Mouse (Mus musculus): ENCODE measurements around the gene Dohh. TPM values are rescaled to one million over a fixed set of nuclear protein-coding genes. Genes with fewer than 3 reads are reported as not detected.

Dohh gene
- polyA plus RNA-seq, 1 experiment from 2014 or later, result 61.0 TPM

DNA sequence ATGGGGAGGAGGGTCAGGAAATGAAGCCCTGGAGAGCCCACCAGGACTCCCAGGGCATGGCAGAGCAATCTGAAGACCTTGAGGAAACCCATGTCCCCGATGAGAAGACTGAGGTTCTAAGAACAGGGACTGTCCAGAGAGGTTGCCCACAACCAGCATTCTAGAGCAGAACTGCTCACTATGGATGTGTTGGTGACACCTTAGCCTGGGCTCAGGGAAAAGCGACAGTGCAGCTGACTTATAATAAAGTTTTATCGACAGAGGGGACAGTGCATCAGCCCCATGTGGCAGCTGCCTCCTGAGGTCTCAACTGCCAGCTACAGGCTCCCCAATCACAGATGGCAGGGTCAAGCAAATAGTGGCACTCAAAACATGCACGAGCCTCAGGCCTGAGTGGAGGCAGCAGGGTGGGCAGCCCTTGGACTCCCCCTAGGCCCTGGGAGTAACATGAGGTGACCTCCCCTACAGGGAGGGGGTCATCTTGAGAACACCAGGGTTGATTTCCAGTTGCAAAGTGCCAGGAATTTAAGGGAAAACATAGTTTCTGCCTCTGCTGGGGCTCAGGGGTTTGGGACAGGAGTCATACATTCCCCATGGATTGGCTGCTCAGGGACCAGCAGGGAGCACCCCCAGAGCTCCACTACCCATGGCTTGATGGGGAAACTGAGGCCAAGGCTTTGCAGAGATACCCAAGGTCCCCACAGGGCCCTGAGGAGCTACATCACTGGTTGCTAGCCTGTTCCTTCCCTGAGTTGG lies 37.0 kb downstream of the Dohh start:
- 83% methylated on average over 4 of the region's 4 CpGs for WGBS
- Histone ChIP-seq H3K27me3 (ENCODE audit: control insufficient read depth, insufficient read depth, low read length) (peaks cover 21% of the 10 kb centered on the region), H3K27ac (ENCODE audit: low read depth, low read length) (no peak overlapping the region), H3K4me3 (ENCODE audit: low read depth, low read length) (no peak overlapping the region), H3K9me3 (ENCODE audit: control insufficient read depth, low read length) (no peaks in the 10 kb centered on the region), H3K9ac (ENCODE audit: low read length) (no peak overlapping the region), H3K4me1 (replicated peaks; ENCODE audit: control insufficient read depth, insufficient read depth, low read length) (peaks cover 20% of the 10 kb centered on the region), H3K36me3 (ENCODE audit: control insufficient read depth, insufficient read depth, low read length) (no peaks in the 10 kb centered on the region; the same call in 1 of the 2 replicates), H3K4me2 (ENCODE audit: low read depth, low read length, severe bottlenecking) (no peak overlapping the region)
- DNase-seq (ENCODE audit: low spot score), result no peak
- ATAC-seq (replicated peaks; ENCODE audit: low FRiP score), result no peak

- Histone ChIP-seq H3K27ac (ENCODE audit: low read depth, low read length) (no peak overlapping the region), H3K9me3 (ENCODE audit: control insufficient read depth, low read length) (no peaks in the 10 kb centered on the region), H3K27me3 (ENCODE audit: control insufficient read depth, insufficient read depth, low read length) (peaks cover 26% of the 10 kb centered on the region), H3K36me3 (ENCODE audit: control insufficient read depth, insufficient read depth, low read length) (no peaks in the 10 kb centered on the region; the same call in 1 of the 2 replicates), H3K4me2 (ENCODE audit: low read depth, low read length, severe bottlenecking) (no peak overlapping the region), H3K9ac (ENCODE audit: low read length) (no peak overlapping the region), H3K4me3 (ENCODE audit: low read depth, low read length) (no peak overlapping the region), H3K4me1 (replicated peaks; ENCODE audit: control insufficient read depth, insufficient read depth, low read length) (peaks cover 21% of the 10 kb centered on the region)
- peak; percentile 44 for DNase-seq (ENCODE audit: low spot score)
- WGBS, result 84% methylated on average over 5 of the region's 5 CpGs
- ATAC-seq (replicated peaks; ENCODE audit: low FRiP score), result no peak
Observed at GRCm38 (mm10) chr10:81421797-81422100, 37.5 kb downstream of the Dohh start.

DNA sequence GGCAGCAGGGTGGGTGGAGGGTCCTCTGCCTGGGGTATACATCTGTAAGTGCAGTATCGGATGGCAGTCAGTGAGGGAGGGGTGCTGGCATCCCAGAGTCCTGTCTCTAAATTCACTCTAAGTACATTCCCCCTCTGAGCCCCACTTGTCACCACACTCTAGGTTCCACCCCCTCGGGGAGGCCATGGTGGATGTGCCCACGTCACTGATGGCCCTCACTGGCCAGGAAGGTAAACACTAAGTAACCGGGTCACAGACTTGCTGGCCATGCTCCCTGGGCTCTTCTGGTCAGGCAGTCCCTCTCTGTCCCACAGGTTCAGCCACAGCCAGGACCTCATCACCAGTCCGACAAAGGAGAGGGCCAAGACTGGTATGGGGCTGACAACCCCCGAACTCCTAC lies 38.0 kb downstream of the Dohh start:
- no peak overlapping the region for H3K4me3 ChIP-seq (ENCODE audit: low read depth, low read length)
- no peak overlapping the region for H3K9ac ChIP-seq (ENCODE audit: low read length)
- peaks cover 31% of the 10 kb centered on the region for H3K27me3 ChIP-seq (ENCODE audit: control insufficient read depth, insufficient read depth, low read length)
- ATAC-seq (replicated peaks; ENCODE audit: low FRiP score), result no peak
- no peak overlapping the region for H3K27ac ChIP-seq (ENCODE audit: low read depth, low read length)
- H3K36me3 ChIP-seq (ENCODE audit: control insufficient read depth, insufficient read depth, low read length), result no peaks in the 10 kb centered on the region; the same call in 1 of the 2 replicates
- peak; percentile 48 for DNase-seq (ENCODE audit: low spot score)
- no peaks in the 10 kb centered on the region for H3K9me3 ChIP-seq (ENCODE audit: control insufficient read depth, low read length)
- 77% methylated on average over 6 of the region's 6 CpGs for WGBS
- H3K4me1 ChIP-seq (replicated peaks; ENCODE audit: control insufficient read depth, insufficient read depth, low read length), result peaks cover 18% of the 10 kb centered on the region
- H3K4me2 ChIP-seq (ENCODE audit: low read depth, low read length, severe bottlenecking), result no peak overlapping the region

DNA sequence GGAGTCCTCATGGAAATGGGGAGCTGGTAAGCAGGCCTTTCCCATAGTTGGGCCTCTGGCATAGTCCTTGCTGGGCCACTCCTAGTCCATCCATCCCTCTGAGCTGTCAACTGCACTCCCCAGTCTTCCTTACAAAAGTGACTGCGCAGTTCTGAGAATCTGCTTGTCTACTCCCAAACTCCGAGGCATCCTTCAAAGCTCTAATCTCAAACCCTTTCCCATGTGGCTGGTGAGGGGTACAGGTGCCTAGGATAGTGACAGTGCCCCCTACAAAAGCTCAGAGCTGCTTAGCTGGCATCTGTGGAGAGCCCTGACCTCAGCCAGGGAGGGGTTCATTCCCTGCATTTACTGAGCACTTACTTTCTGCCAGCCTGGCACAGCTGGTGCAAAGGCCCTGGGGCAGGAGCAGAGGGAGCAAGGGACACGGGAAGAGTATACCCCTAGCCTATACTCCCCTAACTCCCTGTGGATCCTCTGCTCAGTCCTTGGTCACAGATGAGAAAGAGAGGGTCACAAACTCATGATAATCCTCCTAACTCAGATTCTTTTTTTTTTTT lies 38.5 kb downstream of the Dohh start:
- no peak overlapping the region for H3K9ac ChIP-seq (ENCODE audit: low read length)
- 88% methylated on average over 3 of the region's 3 CpGs for WGBS
- H3K27me3 ChIP-seq (ENCODE audit: control insufficient read depth, insufficient read depth, low read length), result peaks cover 36% of the 10 kb centered on the region
- ATAC-seq (replicated peaks; ENCODE audit: low FRiP score) (no peak), DNase-seq (ENCODE audit: low spot score) (no peak)
- no peak overlapping the region for H3K27ac ChIP-seq (ENCODE audit: low read depth, low read length)
- H3K4me3 ChIP-seq (ENCODE audit: low read depth, low read length), result no peak overlapping the region
- H3K36me3 ChIP-seq (ENCODE audit: control insufficient read depth, insufficient read depth, low read length), result no peaks in the 10 kb centered on the region; the same call in 1 of the 2 replicates
- no peaks in the 10 kb centered on the region for H3K9me3 ChIP-seq (ENCODE audit: control insufficient read depth, low read length)
- H3K4me1 ChIP-seq (replicated peaks; ENCODE audit: control insufficient read depth, insufficient read depth, low read length), result peaks cover 17% of the 10 kb centered on the region
- H3K4me2 ChIP-seq (ENCODE audit: low read depth, low read length, severe bottlenecking), result no peak overlapping the region

DNA sequence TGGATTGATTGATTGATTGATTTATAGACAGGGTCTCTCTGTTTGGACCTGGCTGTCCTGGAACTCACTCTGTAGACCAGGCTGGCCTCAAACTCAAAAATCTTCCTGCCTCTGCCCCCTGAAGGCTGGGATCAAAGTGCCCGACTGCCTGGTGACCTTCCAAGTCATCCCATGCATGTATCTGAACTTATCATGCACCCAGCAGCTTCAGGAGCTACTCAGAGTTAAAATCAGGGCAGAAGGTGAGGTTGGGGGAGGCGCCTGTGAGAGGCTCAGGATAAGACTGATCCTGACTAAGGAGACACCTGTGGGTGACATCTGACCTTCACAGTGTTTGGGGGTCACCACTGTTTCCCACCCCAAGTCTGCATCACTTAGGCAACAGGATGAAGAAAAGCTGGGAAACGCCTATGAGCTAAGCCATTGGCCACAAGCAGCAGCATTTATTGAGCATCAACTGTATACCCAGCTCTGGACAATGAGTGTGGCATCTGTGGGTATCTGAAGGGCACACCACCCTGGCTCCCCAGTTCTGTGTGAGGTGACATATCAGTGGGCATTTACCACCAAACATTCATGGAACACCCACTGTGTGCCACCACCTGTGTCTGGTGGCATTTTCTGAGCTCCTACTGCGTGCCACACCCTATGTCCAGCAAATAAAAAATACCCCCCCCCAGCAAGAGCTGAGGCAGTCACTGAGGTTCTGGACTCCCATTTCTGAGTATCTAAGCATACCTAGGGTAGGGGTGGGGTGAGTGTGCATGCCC lies 39.4 kb downstream of the Dohh start:
- Histone ChIP-seq H3K9ac (ENCODE audit: low read length) (no peak overlapping the region), H3K27ac (ENCODE audit: low read depth, low read length) (no peak overlapping the region), H3K36me3 (ENCODE audit: control insufficient read depth, insufficient read depth, low read length) (no peaks in the 10 kb centered on the region; the same call in 1 of the 2 replicates), H3K27me3 (ENCODE audit: control insufficient read depth, insufficient read depth, low read length) (peaks cover 44% of the 10 kb centered on the region), H3K4me1 (replicated peaks; ENCODE audit: control insufficient read depth, insufficient read depth, low read length) (peaks cover 14% of the 10 kb centered on the region), H3K4me2 (ENCODE audit: low read depth, low read length, severe bottlenecking) (no peak overlapping the region), H3K9me3 (ENCODE audit: control insufficient read depth, low read length) (no peaks in the 10 kb centered on the region), H3K4me3 (ENCODE audit: low read depth, low read length) (no peak overlapping the region)
- WGBS, result 80% methylated on average over 4 of the region's 4 CpGs
- peak; percentile 43 for DNase-seq (ENCODE audit: low spot score)
- ATAC-seq (replicated peaks; ENCODE audit: low FRiP score), result no peak

GRCm38 (mm10) chr10:81424246-81425051 lies 40.2 kb downstream of the Dohh start:
- ATAC-seq (replicated peaks; ENCODE audit: low FRiP score) (no peak), DNase-seq (ENCODE audit: low spot score) (peak; percentile 53)
- Histone ChIP-seq H3K4me1 (replicated peaks; ENCODE audit: control insufficient read depth, insufficient read depth, low read length) (peaks cover 12% of the 10 kb centered on the region), H3K9me3 (ENCODE audit: control insufficient read depth, low read length) (no peaks in the 10 kb centered on the region), H3K27ac (ENCODE audit: low read depth, low read length) (no peak overlapping the region), H3K36me3 (ENCODE audit: control insufficient read depth, insufficient read depth, low read length) (no peaks in the 10 kb centered on the region; the same call in 1 of the 2 replicates), H3K4me3 (ENCODE audit: low read depth, low read length) (no peak overlapping the region), H3K27me3 (ENCODE audit: control insufficient read depth, insufficient read depth, low read length) (peaks cover 44% of the 10 kb centered on the region), H3K4me2 (ENCODE audit: low read depth, low read length, severe bottlenecking) (no peak overlapping the region), H3K9ac (ENCODE audit: low read length) (no peak overlapping the region)
- WGBS, result 6% methylated on average over 25 of the region's 25 CpGs

DNA sequence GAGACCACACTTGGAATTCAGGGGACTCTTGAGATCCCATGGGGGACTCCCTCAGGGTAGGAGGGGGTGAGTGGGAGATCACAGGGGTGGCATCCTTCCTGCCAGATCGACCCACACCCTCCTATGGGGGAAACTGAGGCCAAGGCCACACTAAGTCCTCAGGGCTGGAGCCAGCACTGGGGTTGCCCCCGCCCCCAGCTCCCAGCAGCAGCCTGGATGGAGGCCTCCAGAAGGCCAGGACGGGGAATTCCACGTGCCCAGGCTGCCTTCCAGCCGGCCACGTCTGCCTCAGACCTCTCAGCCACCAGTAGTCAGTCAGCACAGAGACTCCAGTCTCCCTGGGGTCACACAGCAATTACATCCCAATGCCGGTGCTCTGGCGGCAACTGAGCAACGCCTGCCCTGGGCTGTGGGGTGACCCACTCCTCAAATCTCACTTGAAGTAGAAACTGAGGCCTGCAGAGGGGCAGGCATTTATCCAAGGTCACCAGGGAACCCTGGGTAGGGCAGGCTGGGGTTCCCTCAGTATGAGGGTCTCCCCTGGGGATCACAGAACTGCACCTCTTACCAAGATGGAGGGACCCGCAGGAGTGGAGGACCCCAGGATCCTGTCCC lies 41.1 kb downstream of the Dohh start:
- H3K36me3 ChIP-seq (ENCODE audit: control insufficient read depth, insufficient read depth, low read length), result no peaks in the 10 kb centered on the region
- H3K4me2 ChIP-seq (ENCODE audit: low read depth, low read length, severe bottlenecking), result no peak overlapping the region
- DNase-seq (ENCODE audit: low spot score) (peak; percentile 59), ATAC-seq (replicated peaks; ENCODE audit: low FRiP score) (no peak)
- WGBS, result 25% methylated on average over 10 of the region's 10 CpGs
- no peaks in the 10 kb centered on the region for H3K9me3 ChIP-seq (ENCODE audit: control insufficient read depth, low read length)
- H3K27me3 ChIP-seq (ENCODE audit: control insufficient read depth, insufficient read depth, low read length), result peaks cover 44% of the 10 kb centered on the region
- H3K4me1 ChIP-seq (replicated peaks; ENCODE audit: control insufficient read depth, insufficient read depth, low read length), result peaks cover 16% of the 10 kb centered on the region
- H3K4me3 ChIP-seq (ENCODE audit: low read depth, low read length), result no peak overlapping the region
- no peak overlapping the region for H3K27ac ChIP-seq (ENCODE audit: low read depth, low read length)
- H3K9ac ChIP-seq (ENCODE audit: low read length), result no peak overlapping the region
